Mouse (Mus musculus): ENCODE results near the gene Supt3.

Gene Supt3

GRCm38 (mm10) chr17:45128611-45129010 is 351.7 kb downstream of the Supt3 start:
- DNase-seq (ENCODE audit: low spot score) = no peak

DNA sequence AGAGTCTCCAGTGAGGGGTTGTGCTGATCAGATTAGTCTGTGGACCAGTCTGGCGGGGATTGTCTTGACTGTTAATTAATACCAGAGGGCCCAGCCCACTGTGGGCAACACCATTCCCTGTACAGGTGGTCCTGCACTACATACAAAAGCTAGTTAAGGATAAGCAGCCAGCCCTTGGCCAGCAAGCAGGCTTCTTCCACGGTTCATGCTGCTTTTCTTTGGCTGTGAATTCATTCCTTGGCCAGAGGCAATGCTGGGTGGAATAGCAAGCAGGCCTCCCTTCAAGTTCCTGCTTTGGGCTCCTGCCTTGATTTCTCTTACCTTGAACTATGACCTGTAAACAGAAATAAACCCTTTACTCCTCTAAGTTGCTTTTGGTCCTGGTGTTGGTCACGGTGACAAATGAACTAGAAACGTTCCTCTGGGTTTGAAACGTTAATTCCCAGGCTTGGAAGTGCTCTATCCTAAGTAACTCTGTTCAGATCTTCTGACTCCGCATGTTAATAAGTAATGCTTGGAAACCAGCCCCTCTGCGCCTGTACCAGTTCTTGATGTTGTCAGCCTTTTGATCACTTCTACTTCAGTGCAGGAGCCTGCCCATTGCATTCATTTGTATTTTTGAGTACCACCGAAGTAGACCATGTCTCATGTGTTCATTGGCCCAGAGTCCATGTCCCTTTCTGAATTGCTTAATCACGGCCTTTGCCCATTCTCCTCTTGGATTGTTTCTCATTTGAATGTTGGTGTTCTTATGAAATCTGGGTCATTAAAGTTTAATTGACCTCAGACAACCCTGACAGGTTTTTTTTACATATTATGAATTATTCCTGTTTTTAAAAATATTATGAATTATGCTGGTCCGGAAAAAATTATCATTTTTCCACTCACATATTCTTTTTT is 356.8 kb downstream of the Supt3 start:
- no peak for DNase-seq (ENCODE audit: low spot score)

GRCm38 (mm10) chr17:45136491-45136890 is 359.5 kb downstream of the Supt3 start:
- no peak for DNase-seq (ENCODE audit: low spot score)

- DNase-seq (ENCODE audit: low spot score) = no peak
Measured at GRCm38 (mm10) chr17:45143043-45143442, 366.1 kb downstream of the Supt3 start.

- no peak for DNase-seq (ENCODE audit: low spot score)
Measured at GRCm38 (mm10) chr17:45144656-45145055, 367.7 kb downstream of the Supt3 start.

DNA sequence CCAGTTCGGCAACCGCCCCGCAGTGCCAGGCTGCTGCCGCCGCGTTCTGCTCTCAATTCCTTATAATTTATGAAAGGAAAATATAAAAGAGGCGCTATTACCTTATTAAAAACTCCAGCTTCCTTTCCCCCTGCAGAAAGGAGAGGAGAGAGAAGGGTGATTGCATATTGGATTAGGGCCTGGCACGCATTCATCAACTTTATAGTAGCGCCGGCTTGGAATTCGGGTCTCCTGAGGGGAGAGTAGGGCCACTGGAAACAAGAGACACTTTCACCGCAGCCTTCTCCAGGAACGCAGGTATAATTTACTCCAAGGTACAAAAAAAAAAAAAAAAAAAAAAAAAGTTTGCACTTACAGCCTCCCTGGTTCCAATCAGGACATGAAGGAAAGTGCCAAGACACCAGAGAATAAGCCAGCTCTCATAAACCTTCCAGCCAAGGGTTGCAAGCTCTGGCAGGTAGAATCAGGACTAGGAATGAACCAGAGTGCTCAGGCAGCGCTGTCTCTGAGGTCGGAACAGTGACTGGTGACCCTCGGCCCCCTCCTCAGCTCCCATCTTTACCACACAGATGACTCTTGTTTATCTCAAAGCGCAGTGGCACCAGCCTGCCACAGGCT is 374.5 kb downstream of the Supt3 start:
- DNase-seq (ENCODE audit: low spot score) = no peak

- no peak for DNase-seq (ENCODE audit: low spot score)
Measured at GRCm38 (mm10) chr17:45153721-45154120, 376.8 kb downstream of the Supt3 start.

DNA sequence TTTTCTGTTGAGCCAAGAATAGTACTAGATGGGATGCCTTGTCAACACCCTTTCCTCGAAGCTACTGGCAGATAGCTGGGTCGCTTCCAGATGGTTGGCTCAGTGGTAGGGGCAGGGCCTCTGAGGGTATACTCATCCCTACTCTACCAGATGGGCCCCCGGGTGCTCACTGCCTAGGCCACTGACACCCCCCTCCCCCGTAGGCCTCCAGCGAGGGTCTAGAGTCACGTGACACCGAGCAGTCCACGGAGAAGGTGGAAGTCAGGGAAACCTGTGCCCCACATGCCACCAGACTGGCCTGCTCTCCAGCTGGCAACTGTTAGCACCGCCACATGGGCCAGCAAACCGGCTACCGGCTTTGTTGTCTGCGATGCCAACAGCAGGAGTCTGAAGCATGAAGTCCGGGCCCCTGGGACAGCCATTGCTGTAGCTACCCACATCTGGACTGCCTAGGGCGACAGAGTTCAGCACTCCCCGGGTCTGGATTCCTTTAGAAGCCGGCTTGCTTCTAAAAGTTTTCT is 381.3 kb downstream of the Supt3 start:
- no peak for DNase-seq (ENCODE audit: low spot score)

GRCm38 (mm10) chr17:45160651-45161050 is 383.7 kb downstream of the Supt3 start:
- DNase-seq (ENCODE audit: low spot score) = no peak

GRCm38 (mm10) chr17:45165741-45166140 is 388.8 kb downstream of the Supt3 start:
- peak; percentile 12 for DNase-seq (ENCODE audit: low spot score)

All from ovary, postnatal 14 days (tissue).